Mouse (Mus musculus): Measurements from ENCODE around the gene Esp6.
"Not testable (repeated sequence)": the region's sequence is repeated elsewhere in the genome, so short reads cannot be mapped to it uniquely, and the experiment has no call there.

Gene Esp6

DNA sequence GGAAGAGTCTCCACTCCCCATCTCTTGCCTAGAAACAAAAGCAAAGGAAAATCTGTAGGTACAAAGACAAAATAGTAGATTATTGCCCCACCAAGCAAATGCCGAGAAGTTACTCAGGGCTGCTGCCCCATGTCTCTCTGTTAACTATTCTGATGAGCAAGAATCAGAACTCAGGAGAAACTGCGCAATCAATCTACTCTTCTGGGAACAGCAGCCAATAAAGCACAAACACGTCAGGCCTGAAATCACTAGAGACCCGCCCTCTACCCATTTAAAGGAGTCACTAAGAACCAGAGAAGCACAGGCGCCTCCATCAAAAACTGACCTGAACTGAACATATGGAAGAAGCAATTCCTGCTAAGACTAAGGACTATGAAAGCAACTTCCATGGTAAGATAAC lies at the start of gene Esp6:
Gene Esp6, plus strand, starts transcription at position 301 of the 400 bp plus-strand sequence.
- DNase-seq: no peak

GRCm38 (mm10) chr17:40519818-40520217 lies 41.5 kb upstream of the Esp6 start, which contains the start of gene Esp8:
TSS of gene Esp8 (plus strand) at chr17:40520022.
- DNase-seq: no peak

DNA sequence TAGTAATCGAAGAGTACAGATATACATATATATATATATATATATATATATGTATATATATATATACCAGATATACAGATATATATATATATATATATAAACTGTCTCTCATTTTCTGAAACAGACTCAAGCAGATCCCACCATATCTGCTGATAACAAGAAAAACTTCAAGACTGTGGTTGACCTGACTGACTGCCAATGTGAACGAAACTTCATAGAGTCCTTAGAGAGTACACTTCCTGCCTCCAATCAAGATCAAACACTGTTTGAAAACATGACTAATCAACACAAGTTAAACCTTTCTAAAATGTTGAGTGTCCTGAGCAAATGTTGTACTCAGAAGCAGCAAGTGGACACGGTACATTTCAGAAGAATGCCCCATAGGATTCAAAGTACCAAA lies 31.5 kb upstream of the Esp6 start:
- DNase-seq: no peak

DNA sequence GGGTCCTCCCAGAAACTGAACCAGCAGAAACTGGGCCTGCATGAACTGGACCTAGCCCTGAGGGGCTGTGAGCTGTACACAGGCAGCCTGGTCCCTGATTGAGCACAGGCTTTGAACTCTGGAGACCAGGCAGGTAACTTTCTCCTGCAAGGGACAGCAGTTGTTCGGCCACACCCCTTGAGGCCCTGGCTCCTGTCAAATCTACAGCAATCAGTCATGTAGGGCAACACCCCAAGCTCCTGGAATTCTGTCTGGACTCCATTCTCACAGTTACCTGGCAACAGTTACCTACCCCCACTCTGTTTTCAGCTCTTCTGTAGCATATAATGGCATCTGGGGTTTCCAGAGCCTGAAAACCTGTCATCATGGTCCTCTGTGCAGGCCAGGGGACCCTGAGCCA lies 30.2 kb upstream of the Esp6 start:
- DNase-seq: no peak

GRCm38 (mm10) chr17:40547005-40547404 lies 14.3 kb upstream of the Esp6 start:
- not testable (repeated sequence) for DNase-seq

- no peak for DNase-seq
These were observed 7.8 kb upstream of the Esp6 start for GRCm38 (mm10) chr17:40553470-40553869.

GRCm38 (mm10) chr17:40583906-40584305 lies 22.6 kb downstream of the Esp6 start:
- not testable (repeated sequence) for DNase-seq

DNA sequence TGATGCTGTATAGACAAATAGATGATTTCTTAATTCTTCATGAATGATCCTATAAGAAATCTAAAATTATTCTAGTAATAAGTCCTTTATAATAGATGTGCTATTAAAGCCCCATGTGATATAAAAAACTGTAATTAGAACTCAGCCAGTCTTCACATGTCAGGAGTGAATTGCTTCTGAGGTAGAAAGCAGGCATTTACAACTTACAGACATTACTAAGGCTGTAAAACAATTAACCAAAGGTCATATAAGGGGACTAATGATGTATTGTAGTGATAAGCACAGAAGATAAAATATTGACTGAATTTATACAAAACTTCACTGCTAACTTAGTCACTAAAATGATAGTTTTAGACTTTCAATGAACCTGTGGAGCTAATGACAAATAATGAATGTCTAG lies 30.0 kb downstream of the Esp6 start:
- DNase-seq: no peak

- no peak for DNase-seq
These were observed 37.0 kb downstream of the Esp6 start, which contains the start of gene Esp4 for GRCm38 (mm10) chr17:40598294-40598693. TSS of gene Esp4 (plus strand) at chr17:40598594.
